Mouse (Mus musculus) B cell, adult 67 days (primary cell): ENCODE measurements around the gene Rtl8b. TPM values are rescaled to one million over a fixed set of nuclear protein-coding genes. Genes with fewer than 3 reads are reported as not detected.

Experiments used
- total RNA-seq, 2 experiments: library from RNA; stranded (reverse); gene quantifications; 4 replicates each; pipeline ENCODE4 v1.2.4; 2023

Gene Rtl8b
- 10 to 100 TPM in 1 of 2 experiments, 1 to 10 TPM in 1; 5.3 to 15.7 TPM for total RNA-seq

DNA sequence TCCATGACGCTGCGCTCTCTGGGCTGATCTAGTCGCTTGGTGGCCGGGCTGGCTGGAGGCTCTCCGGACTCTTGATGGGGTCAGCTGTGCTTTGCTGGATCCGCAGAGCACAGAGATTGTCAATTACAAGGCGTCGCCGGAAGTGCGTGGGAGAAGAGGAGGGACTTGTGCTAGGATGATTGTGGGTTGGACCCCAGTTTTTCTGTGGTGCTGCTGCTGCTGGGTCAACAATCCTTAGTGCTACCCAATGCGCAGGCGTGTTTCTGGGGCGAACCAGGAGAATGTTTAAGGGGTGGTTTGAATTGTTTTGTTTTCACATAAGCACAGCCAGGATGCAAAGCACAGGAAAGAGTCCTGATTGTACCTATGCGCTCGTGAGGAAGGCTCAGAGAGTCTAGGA lies at the start of gene Rtl8b:
Gene Rtl8b, minus strand, starts transcription at position 115 of the 400 bp plus-strand sequence.

DNA sequence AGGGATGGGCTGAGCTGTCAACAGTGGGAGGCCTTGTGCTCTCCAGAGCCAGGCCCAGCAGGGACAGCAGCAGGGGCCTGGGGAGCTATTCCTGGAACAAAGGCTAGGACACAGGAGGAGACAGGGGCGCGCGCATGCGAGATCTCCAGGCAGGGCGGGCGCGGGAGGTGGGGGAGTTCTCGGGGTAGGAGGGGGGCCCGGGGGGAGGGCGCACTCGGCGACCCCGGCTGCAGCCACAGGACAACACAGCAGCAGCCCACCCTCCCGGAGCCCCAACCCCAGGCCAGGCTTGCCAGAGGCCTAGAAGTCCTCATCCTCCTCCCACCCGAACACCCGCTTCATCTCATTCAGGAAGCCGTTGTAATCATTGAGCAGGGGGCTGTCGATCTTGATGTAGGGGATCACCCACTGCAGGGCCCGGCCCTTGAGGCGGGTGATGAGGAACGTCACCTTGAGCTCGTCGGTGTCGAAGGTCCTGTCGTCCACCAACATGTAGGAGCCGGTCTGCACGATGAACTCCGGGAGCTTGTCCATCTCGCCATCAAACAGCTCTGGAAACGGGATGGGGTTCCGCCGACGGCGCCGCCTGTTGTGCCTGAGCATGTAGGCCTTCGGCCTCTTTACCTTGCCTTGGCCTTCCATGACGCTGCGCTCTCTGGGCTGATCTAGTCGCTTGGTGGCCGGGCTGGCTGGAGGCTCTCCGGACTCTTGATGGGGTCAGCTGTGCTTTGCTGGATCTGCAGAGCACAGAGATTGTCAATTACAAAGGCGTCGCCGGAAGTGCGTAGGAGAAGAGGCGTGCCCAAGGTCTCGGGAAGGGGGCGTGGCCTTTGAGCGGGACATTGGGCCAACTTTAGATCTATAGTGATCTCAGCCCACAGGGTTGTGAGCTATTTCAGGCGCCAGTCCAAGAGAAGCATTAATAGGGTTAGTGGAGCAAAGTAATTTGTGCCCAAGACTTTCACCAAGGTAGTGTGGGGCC lies 26.9 kb downstream of the Rtl8b start, which contains the start of gene Rtl8a:
Gene Rtl8a, minus strand, starts transcription at position 703 of the 982 bp plus-strand sequence.

Other genes starting within 250 kb of the Rtl8b start
- gene Etd, start 235.5 kb downstream of the Rtl8b start, total RNA-seq, result not detected
- gene Rtl8c, start 62.4 kb downstream of the Rtl8b start, total RNA-seq, result 1 to 10 TPM in 1 of 2 experiments, not detected in 1; 5.2 TPM
- not detected for gene Gm14597, start 61.4 kb downstream of the Rtl8b start, total RNA-seq
- 10 to 100 TPM; 10.1 to 18.7 TPM for gene Rtl8a, start 26.7 kb downstream of the Rtl8b start, total RNA-seq
- gene 4930502E18Rik, start 54.4 kb upstream of the Rtl8b start, total RNA-seq, result not detected
- gene 1700013H16Rik, start 87.4 kb upstream of the Rtl8b start, total RNA-seq, result not detected
- not detected for gene Zfp36l3, start 106.0 kb upstream of the Rtl8b start, total RNA-seq
- gene Xlr, start 127.3 kb upstream of the Rtl8b start, total RNA-seq, result 1 to 10 TPM in 1 of 2 experiments, not detected in 1; 1.0 TPM